Mouse (Mus musculus): Measurements from ENCODE around the gene Mpg.
A peak's percentile ranks its signal among the peaks of the same experiment; 100 is the strongest.

The Mpg gene

DNA sequence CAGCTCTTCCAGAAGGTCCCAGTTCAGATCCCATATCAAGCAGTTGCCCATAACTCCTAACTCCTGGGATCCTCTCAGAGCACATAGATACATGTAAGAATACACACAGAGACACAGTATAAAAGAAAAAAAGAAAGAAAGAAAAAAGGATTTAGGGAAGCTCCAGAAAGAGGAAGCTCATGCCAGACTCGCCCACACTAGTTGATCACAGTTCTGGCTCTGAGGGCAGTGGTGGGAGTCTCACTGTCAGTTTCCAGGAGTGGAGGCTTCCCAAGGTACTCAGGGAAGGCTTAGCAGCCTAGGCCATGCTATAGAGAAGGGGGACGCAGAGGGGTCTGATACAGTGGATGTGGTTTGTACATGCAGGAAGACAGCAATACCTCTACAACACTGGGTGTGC lies 4.8 kb downstream of the Mpg start:
- no peak for DNase-seq (ENCODE audit: low read depth, low spot score)

DNA sequence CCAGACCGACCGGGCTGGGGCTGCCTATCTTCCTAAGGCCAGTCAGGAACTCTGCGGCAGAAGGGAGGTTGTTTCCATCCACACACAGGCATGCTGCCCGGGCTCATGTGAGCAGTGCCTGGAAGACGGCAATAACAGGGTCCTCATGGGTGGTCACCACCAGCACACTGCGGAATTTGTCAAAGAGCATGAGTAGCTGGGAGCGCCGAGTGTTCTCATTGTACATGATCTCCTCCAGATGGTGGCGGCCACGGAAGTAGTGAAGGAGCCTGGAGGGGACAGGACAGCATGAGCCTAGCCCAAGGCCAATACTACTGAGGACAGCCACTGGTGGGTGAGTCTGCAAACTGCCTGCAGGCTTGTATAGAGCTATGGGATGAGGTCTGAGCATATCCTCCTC lies 6.5 kb downstream of the Mpg start:
- DNase-seq (ENCODE audit: low read depth, low spot score) = no peak

DNA sequence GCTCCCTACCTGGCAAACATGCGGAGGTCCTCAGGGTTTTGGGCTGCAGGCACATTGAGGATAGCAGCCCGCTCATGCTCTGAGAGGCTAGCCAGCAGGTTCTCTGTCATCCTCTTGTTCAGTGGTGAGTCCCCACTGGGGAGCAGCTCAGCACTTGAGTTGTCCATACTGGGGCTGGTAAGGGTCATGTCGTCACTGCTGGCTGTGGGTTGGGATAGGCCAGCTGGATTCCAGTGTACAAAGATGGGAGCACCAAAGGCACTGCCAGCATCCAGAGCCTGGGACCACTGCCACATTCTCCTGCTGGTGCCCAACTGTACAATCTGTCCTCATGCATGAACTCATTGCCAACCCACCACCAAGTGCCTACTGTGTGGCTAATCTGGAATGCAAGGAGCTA lies 7.6 kb downstream of the Mpg start:
- DNase-seq (ENCODE audit: low read depth, low spot score) = no peak

DNA sequence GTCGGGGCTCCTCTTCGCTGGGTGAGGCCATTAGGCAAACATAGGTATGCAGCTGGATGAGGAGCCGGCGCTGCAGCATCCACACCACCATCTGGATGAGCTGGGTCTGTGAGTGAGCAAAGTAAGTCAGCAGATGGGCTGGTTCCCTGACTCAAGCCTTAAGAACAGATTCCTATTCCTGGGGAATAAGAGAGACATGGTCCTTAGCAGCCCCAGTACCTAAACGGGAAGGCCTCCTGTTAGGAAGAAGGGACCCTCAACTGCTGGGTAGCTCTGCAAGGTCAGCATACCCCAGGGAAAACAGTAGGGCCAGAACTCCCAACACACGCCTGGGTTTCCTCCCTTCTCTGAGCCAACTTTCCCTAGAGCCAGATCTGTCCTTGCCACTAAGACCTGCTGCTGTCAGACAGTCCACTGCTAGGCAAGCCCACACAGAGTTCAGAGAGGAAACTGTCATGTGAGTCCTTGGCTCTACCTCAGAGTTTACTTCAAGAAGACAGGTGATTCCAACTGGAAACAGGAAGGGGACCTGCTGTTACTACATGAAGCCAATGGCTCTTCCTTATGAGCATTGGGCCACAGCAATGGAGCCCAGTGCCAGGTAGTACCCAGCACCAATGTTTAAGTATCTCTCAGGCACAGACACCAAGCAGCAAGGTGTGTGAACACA lies 8.6 kb downstream of the Mpg start:
- no peak for DNase-seq (ENCODE audit: low read depth, low spot score)

DNA sequence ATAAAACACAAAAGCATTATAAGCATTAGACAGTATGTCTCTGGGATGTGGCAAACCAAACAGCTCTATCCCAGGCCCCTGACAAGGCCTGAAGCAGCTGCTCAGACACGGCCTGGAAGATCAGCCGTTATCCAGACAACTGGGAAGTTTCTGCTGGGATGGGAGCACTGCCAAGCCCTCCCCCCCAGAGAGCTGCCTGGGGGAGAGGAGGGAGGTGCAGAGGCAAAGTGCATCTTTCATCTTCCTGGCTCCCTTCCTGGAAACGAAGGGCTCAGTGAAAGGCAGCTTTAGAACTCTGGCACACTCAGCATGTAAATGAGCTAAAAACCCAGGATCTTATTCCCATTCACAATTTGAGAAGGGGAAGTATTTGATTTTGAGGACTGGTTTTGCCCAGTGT lies 9.3 kb downstream of the Mpg start:
- DNase-seq (ENCODE audit: low read depth, low spot score) = no peak

DNA sequence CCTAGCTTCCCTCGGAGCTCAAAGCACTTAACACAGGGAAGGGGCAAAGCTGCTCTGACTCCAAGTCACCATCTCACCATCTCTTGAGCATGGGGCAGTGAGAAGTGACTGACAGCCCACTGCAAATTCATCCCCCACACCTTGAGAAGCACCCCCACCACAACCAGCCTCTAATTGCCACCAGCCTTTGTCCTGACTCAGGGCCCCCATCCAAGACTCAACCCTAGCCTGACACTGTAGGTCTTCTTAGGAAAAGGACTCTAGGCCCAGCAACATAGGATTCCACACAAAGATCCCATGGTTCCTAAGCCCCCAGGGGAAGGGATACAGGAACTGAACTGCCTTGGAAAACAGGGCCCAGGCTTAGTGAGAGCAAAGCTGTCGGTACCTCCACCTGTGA lies 9.8 kb downstream of the Mpg start:
- DNase-seq (ENCODE audit: low read depth, low spot score) = no peak

DNA sequence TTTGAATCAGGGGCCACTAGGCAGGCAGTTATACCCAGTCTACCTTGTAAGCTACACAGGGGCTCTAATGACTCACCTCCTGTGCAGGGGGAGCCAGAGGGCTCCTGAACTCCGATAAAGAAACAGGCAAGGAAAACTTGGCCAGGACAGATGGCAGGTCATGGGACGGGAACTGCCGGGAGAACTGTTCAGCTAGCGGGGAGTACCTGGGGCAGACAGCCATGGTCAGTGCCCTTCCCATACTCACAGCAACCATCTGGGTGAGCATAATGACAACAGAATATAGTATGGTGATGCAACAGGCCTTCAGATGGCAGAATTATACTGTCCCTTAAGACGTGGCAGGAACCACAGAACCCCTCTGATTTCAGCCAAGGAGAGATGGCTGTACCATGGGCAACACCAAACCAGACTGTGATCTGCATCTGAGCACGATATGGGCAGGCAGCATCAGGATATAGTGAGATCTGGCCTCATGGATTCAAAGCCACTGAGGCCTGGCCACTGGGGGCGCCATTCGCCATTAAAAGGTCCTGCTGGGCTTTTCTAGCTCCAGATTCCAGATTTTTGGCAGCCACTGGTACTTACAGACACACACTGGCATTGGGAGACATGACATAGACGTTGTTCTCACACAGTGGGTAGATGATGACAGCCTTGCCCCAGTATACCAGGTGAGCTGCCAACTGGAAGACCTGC lies 10.6 kb downstream of the Mpg start:
- DNase-seq (ENCODE audit: low read depth, low spot score) = peak; percentile 56

DNA sequence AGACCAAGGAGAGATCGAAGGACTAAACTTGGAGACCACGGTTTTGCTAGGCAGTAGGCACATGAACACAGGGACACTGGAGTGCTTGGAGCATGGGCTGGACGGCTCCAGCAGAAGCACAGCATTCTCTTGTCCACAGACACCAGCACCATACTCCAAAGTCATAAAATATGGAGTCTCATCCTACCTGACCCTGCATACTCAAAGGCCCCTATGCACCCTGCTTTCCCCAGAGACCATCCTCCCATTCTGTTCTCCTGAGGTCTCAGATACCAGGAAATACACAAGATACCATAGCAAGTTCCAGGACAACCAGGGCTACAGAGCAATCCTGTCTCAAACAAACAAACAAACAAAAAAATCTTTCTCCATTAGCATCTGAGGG lies 11.1 kb downstream of the Mpg start:
- DNase-seq (ENCODE audit: low read depth, low spot score) = no peak

DNA sequence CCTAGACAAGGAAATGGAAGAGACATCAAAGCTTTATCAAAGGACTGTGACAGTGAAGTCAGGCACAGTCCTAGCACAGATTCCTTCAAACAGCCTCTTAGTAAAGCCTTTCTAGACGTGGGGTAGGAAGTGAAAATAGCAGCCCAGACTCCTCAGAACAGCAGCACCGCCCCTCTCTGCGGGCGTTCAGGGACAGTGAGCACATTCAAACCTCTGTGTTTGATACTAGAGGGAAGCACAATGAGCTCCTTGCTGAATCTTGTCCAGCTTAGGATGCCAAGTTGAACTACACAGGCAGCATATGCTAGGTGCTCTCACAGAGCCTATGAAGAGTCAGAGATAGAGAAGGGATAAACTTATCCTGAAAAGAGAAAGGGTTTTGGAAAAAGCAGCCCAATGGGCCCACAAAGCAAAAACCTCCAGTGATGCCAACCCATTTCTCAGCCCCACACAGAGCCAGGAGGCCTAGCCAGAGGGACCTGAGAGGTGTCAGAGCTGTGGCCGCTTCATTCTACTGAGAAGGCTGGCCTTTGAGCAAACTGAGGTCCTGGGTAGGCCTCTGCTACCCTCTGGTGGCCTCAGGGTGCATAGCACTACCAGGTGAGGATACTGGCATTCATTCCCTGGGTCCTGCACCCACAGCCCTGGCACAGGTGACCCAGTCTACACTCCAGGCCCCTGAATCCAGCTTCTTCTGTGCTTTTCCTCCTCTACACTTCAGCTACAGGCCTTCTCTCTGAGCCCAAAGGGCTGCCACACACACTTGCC lies 12.0 kb downstream of the Mpg start:
- DNase-seq (ENCODE audit: low read depth, low spot score) = peak; percentile 85

DNA sequence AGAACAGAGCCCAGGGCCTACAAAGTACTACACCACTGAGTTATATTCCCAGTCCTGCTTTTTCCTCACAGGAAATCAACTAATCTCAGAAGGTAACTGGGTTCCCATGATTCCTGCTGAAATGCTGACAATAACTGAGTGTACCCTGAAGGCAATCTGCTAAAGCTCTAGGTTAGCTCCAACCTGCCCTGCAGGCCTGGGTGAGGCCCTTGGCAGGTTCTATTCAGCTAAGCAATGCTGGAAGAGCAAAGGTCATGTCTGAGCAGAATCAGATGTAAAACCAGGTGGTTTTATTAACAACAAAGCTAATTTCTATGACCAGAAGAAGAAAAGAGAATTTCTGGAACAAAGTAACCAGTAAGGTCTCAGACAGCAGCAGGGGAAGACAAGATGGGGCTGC lies 15.1 kb downstream of the Mpg start:
- DNase-seq (ENCODE audit: low read depth, low spot score) = no peak

DNA sequence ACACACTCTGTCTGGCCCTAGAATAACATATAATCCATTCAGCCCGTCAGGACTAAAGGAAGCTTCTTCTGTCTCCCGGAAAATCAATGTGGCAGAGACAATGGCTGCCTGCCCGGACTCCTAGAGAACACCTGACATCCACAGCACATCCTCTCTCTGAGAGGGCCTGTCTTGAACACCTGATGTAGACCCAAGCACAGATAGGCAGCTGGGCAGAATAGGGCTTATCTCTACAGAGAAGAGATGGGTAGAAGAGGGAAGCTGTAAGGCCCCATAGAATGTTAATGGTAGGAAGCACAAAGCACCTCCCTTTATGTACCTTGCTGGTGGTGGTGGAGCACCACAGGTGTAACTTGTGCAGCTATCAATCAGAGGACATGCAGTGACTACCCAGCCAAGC lies 15.9 kb downstream of the Mpg start:
- DNase-seq (ENCODE audit: low read depth, low spot score) = no peak

DNA sequence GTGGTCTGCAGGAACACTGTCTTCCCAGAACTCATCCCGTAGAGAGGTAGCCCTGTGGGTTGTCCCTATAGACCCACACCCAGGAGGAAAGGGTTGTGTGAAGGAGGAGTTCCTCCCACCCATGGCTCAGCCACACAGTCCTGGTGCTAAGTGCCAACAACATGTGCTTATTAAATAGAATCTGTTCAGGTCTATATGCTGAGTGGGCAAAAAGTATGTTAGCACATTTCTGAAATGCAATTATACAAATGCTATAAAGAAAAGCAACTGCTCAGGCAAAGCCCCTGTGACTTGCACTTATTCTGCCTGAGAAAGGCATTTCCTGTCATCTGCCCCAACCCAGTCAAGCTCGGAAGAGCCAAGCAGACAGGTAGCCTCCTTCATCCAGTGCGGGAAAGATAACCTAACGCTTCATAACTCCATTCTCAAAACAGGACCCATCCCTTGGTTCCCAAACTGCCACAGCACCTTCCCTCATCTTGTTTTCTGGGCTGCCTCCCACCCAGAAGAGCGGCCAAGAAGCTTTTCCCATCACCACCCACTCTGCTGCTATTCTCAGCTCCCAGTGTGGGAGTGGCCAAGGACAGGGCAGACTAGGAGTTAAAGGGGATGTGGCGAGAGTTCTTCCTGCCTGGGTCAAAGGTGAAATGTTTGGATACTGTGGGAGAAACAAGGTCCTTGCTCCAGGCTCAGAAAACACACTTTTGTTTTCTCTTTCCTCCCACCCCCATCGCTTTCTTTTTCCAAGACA lies 17.1 kb downstream of the Mpg start:
- DNase-seq (ENCODE audit: low read depth, low spot score) = no peak

DNA sequence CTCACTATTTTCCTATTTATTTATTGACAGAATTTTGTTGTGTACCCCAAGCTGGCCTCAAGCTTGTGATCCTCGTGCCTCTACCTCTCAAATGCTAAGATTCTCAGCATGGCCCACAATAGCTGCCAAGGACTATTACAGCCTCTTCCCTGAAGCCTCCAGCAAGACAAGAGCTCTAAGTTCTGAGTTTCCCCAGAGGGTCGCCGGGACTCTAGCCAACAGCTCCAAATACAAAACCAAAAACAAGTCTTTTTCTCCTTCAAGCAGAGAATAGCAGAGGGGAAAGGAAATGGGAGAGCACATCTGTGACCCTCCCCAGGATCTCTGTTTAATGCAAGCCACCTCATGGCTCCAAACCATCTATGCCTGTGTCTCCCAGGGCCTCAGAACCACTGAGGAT lies 17.8 kb downstream of the Mpg start:
- DNase-seq (ENCODE audit: low read depth, low spot score) = no peak

DNA sequence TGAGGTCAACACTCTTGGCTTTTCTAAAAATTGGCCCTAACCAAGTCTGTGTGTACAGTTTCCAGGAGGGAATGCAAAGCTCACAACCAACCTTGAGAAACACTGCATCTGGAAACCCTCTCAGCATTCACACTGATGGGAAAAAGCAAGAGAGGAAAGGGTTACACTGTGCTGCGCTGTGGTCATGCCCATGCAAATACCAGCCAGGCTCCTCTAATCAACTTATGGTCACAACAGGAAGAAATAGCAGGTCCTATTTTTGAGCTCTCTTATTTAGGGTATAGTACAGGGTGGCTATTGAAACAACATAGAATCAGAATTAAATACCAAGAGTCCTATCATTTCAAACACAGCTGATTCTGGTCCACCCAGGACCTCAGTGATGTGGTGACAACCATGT lies 18.3 kb downstream of the Mpg start:
- DNase-seq (ENCODE audit: low read depth, low spot score) = no peak

DNA sequence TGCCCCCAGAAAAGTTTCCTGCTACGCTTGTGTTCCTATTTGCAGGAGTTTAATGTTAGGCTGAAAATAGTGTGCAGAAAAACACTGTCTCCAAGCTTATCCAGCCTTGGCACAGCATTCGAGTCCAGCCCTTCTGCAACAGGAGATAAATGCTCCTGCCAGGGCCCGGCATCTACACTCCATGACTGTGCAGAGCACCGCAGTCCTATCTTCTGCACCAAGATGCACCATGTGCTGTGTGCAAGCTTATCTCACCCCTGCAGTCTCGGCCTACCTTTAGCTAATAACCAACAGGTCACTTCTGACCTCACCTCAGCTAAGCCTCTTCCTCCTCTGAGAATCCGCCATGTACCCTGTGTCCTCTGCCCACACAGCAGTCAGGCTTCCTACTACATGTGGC lies 19.3 kb downstream of the Mpg start:
- DNase-seq (ENCODE audit: low read depth, low spot score) = no peak

DNA sequence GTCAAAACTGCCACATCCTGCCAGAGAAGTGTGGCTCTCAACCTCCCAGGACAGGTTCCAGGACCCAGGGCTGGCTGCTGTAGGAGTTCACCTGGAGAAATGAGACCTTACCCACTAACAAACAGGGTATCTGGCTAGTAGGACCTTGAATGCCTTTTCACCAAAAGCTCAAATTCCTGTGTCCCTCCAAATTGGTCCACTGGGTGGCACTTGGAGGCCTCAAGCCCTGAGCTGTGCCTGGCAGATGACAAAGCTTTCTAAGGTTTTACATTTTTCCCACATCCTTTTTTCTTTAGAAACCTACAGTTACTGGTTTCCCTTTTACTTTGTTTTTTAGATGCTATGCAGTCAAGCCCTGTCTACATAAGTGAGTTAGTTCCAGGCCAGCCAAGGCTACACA lies 20.8 kb downstream of the Mpg start:
- DNase-seq (ENCODE audit: low read depth, low spot score) = no peak

DNA sequence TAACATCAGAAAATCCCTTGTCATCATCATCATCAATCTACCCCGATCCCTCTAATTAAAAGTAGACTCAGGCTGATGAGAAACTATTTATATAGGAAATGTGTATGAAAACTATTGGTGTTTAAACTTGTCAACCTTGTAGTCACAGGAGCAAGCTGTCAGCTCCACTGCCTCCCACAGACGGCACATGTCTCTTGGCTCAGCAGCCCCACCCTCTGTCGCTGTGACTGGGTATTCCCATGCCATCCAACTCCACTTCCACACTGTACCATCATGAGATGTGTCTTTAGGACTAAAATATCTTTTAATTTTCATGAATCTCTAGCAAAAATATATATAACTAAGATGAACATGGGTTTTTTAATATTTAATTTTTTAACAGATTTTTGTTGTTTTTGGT lies 22.0 kb downstream of the Mpg start:
- DNase-seq (ENCODE audit: low read depth, low spot score) = no peak

DNA sequence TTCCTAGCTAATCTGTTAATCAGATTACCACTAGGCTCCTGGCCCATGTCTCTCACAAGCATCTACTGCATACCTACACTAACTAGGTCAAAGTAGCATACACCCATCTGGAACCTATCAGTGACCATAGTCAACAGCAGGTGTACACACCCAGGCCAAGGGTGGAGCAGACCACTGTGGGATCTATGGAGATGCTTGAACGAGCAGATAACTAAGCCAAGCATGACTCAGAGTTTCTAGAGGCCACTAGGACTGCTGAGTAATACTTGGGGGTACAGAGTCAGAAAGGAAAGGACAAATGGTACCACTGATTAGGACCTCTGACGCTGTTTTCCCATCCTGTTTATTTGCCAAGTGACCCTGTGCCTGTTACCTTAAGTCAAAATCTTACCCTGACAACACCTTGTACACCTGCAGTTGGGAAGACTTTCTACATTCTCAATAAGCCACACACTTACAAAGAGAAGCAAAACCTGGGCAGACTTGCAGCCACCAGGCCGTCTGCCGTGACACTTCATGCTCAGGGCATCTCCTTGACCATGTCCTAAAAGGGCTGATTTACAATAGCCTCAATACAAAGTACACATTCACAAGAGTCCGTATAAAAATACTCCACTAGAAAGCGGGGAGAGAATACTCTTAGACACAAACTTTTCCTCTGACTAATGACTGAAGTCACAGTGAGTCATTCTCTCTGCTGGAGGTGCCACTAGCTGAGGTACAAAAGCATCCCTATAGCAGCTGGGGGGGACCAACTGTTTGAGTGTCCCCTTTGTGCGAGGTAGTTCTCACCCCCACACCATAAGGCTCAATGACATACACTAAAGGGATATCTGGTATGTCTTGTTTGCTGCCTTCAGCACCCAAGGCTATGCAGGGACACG lies 24.8 kb downstream of the Mpg start:
- DNase-seq (ENCODE audit: low read depth, low spot score) = no peak

DNA sequence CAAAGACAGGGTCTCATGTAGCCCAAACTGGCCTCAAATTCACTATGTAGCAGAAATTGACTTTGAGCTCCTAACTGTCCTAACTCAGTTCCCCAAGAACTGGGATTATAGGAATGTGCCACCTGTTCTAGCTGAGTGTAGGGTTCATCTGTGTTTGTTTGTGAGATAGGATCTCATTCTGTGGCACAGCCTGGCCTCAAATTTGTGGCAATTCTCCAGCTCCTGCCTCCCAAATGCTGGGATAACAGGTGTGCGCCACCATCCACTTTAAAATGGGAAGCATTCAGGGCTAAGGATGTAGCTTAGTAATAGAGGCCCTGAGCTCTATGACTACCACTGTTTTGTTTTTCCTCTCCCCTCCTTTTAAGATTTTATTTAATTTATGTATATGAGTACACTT lies 26.8 kb downstream of the Mpg start:
- DNase-seq (ENCODE audit: low read depth, low spot score) = no peak

DNA sequence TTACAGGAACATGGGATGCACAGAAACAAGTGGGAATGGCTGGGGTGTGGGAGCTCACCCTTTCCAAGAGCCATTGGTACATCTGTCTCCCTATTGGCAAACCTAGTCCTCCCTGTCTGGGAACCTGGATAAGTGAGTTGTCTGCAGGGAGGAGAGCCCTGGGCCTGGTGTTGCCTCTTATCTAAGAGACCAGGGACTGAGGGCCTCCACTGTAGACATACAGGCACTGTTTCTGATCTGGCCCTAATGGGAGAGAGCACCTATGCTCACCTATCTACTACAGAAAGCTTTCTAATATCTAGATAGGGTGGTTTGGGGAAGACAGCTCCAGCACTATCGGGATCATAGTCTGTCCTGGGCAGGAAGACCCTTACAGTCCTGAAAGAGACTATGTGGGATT lies 29.8 kb downstream of the Mpg start:
- no peak for DNase-seq (ENCODE audit: low read depth, low spot score)

DNA sequence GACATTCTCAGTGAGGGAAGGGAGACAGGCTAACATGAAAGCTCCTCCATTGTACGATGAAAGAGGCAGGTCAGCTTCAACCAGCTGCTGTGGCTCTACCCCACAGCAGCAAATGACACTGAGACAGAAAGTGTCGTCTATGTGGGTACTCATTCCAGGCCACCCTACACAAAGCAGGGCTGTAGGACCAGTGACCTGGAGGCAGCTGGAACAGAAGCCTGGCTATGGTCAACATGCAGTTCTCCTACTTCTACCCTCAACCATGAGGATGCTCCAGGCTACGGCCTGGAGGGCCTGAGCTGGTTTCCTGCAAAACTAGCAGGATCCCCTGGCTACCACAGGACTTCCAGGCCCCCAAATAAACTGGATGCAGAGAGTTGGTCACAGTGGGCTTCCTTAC lies 30.3 kb downstream of the Mpg start:
- DNase-seq (ENCODE audit: low read depth, low spot score) = no peak
